Mouse (Mus musculus): ENCODE results near the gene Morc3. TPM values are rescaled to one million over a fixed set of nuclear protein-coding genes. Genes with fewer than 3 reads are reported as not detected.

Gene Morc3
- polyA plus RNA-seq (2017; shearing (Covaris generic)), result 10 to 100 TPM; 71.8 to 98.2 TPM

DNA sequence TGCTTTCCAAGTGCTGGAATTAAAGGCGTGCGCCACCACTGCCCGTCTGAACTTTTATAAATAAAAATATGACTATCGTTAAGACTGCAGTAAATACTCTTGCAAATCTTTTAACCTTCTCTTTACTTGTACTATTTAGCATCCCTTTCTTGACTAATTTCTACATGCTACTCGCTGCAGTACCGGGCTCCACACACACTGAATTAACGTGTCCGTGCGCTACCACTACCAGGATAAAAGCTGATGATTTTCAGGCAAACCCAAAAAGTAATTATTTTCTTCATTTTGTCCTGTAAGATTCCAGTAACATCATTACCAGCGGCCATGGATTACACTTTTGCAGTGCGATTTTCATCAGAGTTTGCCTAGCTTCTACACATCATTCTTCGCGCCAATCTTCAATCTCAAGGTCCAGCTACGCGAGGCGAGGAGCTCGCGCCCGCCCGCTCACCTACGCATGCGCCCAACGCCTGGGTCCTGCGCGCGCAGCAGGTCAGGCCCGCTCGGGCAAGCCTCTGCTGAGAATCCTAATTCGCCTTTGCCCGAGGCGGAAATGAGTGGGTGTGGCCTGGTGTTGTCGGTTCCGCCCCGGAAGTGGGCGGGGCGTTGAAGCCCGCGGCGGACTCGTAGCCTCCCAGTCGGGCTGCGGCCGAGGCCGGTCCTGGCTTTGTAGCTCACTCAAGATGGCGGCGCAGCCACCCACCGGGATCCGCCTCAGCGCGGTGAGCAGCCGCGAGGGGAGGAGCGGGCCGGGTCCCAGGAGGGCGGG is at the start of gene Morc3:
Gene Morc3, plus strand, starts transcription at position 495 of the 769 bp plus-strand sequence.
- peak; percentile 92 for ATAC-seq

DNA sequence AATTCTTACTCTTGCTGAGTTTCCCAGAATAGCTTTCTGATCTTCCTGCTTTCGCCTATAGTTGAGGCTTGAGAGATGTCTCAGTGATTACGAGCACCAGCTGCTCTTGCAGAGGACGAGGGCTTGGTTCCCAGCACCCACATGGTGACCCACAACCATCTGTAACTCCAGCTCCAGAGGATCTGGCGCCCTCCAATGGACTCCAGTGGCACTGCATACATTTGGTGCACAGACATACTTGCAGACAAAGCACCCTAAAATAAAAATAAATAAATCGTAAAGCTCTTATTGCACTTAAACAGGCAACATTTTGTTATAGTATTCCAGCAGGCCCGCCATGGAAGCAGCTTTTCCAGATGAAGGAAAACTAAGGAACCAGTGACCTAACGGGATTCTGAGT is 47.7 kb upstream of the Morc3 start:
- ATAC-seq, result no peak

DNA sequence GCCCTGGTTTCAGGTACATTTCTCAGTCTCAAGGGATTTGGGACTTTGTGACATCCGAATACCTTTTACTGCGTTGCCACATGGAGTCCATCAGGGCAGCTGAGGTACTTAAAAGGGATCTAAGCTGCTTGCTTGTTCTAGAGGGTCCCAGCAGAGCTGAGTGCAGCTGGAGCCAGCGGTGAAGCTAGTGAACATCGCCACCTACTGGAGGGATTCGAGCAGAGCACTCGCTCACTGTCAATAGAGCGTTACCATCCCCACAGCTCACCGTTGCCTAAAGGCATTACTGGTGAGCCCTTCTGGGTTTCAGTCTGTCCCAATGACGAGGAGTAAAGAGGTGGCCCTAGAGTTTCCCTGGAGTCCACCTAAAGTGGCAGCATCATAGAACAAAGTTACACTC is 46.1 kb upstream of the Morc3 start:
- ATAC-seq, result no peak

DNA sequence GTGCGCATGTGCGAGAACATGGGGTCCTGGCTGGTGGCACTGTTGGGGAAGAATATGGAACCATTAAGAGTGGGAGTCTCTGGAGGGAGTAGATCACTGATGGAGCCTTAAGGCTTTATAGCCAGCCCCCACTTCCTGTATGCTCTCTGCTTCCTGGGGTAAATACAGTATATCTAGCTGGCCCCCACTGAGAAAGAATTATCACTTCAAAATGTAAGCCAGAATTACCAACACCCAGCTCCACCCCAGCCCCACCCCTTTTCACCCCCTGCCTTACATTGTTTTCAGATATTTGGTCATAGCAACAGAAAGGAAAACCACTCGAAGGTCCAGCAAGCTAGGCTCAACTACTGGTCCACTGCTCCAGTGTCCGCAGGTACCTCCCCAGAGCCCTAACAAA is 43.5 kb upstream of the Morc3 start:
- no peak for ATAC-seq

DNA sequence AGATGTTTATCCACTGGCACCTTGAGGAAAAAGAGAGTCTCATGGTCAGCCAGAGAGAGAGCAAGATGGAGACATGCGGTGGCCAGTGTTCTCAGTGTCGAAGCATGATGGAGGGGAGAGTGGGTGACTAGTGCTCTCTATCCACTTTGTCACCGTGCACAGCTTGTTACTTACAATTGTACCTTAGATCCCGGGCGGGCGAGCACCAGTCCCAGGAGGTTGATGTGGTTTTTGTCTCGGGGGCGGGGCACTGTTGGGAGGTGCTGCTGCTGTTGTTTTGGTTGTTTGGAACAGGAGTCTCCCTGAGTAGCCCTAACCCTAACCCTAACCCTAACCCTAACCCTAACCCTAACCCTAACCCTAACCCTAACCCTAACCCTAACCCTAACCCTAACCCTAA is 43.0 kb upstream of the Morc3 start:
- ATAC-seq, result no peak

DNA sequence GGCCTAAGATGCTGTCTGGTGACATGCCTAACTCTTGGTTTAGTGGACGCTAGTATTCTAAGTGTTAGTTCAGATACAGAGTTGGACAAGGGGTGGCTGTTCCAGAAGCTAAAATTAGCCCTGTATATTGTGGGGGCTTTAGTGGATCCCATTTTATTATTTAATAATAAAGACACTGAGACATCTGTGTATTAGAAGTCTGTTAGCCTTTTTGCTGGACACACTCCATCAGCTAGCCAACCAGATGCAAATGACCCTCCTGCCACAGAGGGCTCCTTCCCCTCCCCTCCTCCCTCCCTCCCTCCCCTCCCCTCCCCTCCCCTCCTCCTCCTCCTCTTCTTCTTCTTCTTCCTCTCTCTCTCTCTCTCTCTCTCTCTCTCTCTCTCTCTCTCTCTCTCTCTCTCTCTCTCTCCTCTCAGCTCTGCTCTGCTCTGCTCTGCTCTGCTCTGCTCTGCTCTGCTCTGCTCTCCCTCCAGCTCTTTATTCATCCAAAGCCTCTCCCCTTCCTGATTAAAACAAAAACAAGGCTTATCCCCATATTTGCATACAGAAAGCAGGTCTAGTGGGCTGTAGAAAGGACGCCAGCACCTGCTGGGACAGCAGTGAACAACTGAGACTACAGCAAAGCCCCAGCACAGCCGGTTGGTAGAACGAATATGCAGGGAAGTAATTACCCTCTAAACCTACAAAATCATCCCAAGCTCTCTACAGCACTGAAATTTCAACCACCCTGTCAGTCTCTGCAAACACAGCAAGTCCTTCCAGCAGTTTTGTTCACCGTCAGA is 41.8 kb upstream of the Morc3 start:
- ATAC-seq, result no peak

DNA sequence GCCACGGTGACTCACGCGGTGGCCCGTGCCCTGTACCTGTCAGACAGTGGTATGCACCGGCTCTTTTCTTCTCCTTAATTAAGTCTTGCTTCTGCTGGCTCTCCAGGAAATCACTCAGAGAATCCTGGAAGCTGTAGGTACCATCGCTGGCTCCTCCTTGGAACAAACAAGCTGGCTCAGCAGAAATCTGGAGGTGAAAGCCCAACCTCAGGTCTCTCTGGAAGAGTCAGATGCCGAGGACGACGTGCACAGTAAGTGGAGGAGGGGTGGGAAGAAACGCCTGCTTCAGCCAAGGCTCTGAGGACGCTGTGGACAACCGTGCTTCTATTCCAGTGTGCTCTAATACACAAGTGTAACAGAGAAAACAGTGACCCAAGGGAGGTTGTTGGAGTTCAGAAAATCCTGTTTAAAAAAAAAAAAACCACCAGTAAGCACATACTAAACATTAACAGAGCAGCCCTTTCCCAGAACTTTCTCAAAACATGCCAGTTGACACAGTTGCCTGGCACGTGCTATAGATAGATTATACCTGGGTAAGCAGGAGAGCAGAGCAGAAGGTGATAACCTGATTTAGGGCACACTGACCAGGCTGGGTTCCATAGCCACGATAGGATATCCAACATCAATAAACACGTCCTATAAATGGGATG is 38.8 kb upstream of the Morc3 start:
- no peak for ATAC-seq

DNA sequence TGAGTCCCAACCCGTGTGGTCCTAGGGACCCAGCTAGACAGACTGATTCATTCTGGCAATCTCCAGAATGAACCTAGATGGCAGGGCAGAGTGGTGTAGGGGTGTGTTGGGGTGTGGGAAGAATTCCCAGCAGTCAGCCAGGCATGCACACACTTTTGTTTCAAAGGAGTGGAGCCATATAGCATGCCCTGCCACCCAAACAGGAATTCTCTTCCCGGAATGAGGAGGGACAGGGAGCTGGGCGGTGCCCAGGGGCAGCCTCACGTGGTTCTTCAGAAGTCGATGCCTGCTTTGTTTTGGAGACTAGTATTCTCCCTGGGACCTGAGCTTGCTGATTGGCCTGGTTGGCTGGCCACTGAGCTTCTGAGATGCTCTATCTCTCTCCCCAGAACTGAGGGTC is 37.1 kb upstream of the Morc3 start:
- no peak for ATAC-seq

DNA sequence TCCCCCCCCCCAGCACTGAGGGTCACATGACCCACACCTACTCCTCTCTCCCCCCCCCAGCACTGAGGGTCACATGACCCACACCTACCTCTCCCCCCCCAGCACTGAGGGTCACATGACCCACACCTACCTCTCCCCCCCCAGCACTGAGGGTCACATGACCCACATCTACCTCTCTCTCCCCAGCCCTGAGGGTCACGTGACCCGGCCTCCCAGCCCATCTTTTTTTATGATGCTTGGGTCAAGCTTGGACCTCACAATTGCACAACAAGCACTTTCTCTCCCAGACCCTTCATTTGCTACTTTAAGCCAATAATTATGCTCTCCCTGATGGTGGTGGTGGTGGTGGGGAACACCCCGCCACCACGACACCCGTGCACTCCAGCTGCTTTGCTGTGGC is 36.5 kb upstream of the Morc3 start:
- ATAC-seq, result no peak

DNA sequence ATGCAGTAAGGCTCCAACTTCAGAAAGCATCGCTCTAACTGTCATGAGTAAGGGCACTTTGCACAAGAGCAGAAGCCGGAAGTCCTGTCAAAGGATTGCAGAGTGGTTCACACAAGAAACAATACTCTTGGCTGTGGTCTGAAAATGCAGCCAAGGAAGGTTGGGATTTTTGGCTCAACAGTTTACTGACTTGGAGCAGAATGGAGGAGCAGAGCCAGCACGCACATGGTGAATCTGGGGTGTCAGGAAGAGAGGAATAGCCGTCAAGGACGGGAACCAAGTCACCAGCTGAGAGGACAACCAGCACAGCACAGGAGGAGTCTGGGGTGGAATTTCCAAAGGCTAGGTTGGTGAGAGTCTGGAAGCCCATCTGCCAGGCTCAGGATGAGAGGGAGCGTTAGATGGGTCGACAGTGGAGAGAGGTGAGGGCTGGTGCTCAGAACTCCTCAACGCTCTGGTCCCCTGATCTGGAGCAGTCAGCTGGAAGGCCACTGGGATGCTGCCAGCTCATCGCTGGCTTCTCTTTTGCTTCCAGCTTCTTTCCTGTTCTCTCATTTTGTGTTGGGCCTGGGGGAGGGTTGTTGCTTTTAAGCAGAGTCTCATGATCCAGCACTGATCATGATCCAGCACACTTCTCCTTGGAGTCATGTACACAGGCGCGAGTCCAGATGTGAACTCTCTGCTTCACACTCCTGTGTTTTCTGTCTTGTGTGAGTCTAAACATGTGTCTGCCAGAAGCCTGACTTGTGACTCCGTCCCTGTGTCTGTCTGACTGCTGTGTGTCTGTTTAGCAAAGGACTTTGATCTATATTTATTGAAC is 34.7 kb upstream of the Morc3 start:
- ATAC-seq, result no peak

DNA sequence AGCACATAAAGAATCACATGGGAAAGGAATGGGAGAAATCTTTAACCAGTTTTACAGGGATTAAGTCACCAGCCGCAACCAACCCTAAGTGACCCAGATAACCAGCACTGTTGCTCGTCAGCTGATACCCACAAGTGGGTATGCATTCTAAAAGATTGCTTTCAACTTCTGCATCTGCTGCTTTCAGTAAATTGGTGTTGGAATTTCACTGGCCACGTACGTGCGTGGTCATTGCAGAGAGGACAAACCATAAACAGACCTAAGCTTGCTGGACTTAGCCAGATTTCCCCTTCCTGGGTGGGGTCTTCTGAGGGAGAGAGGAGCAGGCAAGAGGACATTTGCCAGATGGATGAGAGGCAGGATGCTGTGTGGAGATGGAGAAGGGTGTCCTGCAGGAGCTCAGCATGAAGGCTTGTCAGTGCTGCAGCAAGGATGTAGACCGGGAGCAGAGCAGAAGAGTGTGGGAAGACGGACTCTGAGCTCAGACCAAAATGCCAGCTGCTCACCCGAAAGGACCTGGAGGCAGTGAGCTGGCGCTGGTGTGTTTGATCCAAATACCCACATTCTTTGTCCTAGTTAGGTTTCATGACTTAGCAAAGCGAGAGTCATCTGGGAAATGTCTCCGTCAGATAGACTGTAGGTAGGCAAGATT is 34.0 kb upstream of the Morc3 start:
- no peak for ATAC-seq

DNA sequence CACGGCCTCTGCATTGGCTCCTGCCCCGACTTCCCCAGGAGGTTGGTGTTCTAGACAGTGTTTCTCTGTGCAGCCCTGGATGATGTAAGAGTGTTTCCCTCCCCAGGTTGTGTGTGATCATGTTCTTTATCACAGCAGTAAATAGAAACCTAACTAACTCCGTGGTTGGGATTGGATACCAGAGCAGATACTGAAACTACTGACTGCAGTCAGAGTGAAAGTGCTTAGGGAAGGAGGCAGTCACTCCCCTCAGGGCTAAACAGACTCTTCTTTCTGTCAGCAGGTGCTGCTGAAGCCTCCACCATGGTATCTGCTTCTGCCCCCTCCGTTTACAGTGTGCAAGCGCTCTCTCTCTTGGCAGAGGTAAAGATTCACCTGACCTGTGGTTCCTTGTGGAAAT is 33.3 kb upstream of the Morc3 start:
- ATAC-seq, result peak; percentile 83

DNA sequence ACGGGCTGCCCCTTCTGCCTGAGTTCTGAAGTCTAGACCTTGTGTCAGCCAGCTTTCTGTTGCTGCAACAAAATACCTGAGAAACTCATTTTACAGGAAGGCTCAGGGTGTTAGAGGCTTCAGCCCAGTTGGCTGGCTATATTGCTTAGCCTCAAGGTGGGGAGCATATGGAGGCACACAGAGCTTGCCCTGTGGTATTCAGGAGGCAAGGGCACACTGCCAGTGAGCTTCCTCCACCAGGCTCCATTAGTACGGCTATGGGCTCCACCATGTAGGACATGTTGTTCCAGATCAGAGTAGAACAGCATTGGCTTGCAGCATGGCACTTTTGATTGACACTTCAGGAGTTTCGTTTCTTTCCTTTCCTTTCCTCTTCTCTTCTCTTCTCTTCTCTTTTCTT is 32.9 kb upstream of the Morc3 start:
- ATAC-seq, result no peak

DNA sequence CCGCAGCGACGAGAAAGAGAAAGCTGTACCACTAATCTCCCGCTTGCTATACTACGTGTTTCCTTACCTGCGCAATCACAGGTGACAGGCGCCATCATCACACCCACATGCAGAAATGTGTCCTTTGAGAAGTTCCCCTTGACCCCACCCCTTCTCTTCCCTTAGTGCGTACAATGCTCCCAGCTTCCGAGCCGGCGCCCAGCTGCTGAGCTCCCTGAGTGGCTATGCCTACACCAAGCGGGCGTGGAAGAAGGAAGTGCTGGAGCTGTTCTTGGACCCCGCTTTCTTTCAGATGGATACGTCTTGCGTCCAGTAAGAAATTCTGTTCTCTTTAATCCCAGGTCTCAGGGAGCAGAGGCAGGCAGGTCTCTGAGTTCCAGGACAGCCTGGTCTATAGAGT is 32.0 kb upstream of the Morc3 start:
- no peak for ATAC-seq

DNA sequence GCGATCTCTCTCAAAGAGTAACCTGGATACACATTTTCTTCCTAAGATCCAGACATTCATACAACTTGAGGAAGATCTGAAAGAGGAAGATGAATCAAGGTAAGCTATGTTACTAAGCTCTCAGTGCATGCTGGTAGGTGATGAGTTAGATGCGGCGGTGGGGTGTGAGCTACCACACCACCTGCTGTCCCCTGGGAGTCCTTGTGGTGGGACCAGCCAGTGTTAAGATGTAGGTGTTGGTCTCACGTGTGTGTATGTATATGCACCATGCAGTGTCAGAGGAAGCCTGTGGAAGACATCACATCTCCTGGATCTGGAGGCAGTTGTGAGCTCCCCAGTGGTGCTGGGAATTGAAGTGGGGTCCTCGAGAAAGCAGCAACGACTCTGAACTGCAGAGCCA is 24.8 kb upstream of the Morc3 start:
- ATAC-seq, result no peak

DNA sequence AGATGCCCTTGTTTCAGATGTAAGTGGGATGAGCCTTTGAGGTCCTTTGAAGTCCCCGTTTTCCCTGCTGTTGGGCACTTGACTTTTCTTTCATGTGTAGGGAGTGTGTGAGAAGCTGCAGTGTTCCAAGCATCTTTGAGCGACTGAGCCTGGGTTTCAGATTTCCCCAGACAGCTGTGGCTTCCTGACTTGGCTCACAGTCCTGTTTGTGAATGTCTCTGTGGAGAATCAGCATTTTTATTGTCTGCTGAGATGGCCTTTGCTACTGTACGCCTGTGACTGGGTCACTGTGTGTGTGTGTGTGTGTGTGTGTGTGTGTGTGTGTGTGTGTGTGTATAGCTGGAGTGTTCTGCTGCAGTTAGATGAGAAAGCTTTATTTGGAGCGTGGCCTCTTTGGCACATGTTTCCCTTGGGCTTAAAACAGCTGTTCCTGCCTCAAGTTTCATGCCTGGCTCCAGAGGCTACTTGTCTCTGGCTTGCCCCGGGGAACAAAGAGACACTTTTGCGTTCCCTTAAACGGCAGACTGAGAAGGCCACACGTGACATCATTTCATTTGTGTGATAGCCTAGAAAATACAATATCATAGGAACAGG is 23.9 kb upstream of the Morc3 start:
- ATAC-seq, result no peak

DNA sequence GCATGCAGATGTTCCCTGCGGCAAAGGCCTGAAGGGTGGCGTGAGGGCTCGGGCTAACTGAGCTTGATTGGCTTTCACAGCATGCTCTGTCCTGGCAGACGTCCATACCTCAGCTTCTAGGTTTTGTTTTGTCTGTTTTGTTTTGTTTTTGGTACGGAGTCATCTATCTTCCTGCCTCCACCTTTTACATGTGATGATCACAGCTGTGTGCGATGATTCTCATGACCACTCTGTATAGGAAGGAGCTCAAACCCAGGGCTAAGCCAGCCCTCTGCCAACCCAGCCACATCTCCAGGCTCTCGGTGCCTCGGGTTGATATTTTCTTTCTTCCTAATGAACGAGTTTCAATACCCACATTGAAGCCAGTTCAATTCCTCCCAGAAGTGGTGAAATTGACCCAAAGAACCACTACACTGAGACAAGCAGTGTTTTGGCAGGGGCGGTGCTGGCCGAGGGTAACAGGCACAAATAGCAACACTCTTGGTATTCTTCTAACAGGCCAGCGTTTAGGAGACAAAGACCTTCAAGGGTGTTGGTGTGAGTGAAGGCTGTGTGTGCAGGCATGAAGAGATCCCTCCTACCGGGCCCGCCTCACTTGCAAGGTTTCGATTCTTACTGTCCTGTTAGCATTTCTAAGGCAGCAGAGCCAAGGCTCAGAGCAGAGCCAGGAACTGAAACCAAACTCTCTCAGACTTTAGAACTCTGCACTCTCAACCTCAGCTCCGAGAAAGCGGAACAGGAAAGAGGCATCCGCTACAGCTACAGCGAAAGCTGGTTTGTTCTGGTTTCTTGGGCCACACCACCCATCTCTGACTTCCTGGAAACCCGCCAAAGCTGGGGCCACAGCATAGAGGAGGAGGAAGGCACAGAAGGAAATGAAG is 15.8 kb upstream of the Morc3 start:
- ATAC-seq, result peak; percentile 98

DNA sequence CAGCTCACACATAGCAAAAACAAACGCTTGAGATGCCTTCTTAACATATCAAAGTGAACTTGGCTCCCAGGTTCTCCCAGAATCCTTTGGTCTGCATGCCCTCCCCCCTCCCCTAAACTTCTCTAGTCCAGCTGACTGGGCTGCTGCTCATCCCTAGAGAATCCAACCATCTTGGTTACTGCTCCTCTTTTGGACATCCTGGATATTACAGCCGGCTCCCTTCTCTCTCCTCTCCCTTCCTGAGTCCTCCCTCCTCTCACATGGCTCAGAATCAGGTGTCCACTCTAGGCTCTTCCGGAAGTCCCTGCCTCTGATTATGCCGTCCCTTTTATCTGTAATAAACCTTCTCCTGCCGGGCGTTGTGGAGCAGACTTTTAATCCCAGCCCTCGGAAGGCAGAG is 15.1 kb upstream of the Morc3 start:
- ATAC-seq, result no peak

DNA sequence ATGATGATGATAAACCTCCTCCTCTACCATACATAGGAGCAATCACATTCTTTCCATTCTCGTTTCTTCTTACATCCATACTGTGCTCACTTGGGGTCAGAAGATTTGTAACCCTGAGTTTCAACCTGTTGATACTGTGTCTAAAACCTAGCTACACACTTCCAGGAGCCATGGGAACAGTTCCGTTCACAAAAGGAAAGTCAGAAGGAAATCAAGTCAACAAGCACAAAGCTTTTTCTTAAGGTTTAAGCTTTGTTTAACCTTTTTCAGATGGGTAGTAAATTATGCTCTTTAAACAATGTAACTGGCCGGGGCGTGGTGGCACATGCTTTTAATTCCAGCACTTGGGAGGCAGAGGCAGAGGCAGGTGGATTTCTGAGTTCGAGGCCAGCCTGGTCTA is 14.6 kb upstream of the Morc3 start:
- ATAC-seq, result no peak

DNA sequence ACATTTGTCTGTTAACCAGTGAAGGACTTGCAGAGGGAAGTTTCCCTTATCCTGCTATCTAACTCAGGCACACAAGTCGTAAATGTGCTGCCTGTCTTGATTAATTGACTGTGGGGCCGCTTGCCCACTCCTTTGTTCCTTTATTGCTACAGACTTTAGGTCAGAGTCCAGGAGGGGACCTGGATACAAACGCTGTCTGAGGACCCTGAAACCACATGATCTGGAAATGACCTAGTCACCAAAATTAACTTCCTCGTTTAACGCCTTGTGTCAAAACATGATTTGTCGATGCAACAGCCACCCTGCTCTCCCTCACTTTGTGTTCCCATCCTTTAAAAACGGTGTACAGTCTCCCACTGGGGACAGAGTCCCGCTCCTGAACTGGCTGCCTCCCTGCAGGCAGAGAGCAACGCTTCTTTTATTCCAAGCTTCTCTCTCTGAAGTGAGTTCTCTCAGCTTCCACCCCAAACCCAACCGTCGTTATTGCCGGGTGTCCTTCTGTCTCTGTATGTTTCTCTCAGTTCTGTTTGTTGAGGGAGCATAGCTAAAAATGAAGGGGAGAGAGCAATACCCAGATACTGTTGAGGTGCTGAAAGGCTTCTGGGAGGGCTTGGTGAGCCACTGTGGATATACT is 13.1 kb upstream of the Morc3 start:
- no peak for ATAC-seq

Measured in activated CD4-positive, CD25-positive, alpha-beta regulatory T cell, adult 4 months (primary cell).